Mouse (Mus musculus): ENCODE data around the gene Gm9999. TPM values are rescaled to one million over a fixed set of nuclear protein-coding genes. Genes with fewer than 3 reads are reported as not detected.

Gene Gm9999
- polyA plus RNA-seq, 2 experiments: not detected

GRCm38 (mm10) chr7:47027520-47027919 lies 44.1 kb downstream of the Gm9999 start:
- Histone ChIP-seq H3K9me3 (ENCODE audit: control insufficient read depth, low read length) (no peaks in the 10 kb centered on the region), H3K27me3 (ENCODE audit: control insufficient read depth, insufficient read depth, low read length) (no peaks in the 10 kb centered on the region), H3K36me3 (ENCODE audit: control insufficient read depth, insufficient read depth, low read length) (no peaks in the 10 kb centered on the region), H3K9ac (ENCODE audit: low read depth, low read length, severe bottlenecking) (no peak overlapping the region), H3K4me1 (ENCODE audit: control insufficient read depth, insufficient read depth, low read length) (no peaks in the 10 kb centered on the region), H3K4me2 (replicated peaks; ENCODE audit: low read depth, low read length, severe bottlenecking) (no peak overlapping the region), H3K4me3 (replicated peaks; ENCODE audit: low read length) (no peak overlapping the region), H3K27ac (replicated peaks; ENCODE audit: low read depth, low read length) (no peak overlapping the region)
- no peak for ATAC-seq (ENCODE audit: low FRiP score, low read depth)
- DNase-seq (ENCODE audit: low spot score): no peak
- no peak for TF ChIP-seq POLR2A (IDR thresholded peaks at IDR 0.05; ENCODE audit: borderline replicate concordance, extremely low read depth, insufficient read depth, insufficient read length)
- 89% methylated on average over 1 of the region's 1 CpGs for WGBS

GRCm38 (mm10) chr7:47030517-47031193 lies 47.3 kb downstream of the Gm9999 start:
- H3K9ac ChIP-seq (ENCODE audit: low read depth, low read length, severe bottlenecking): no peak overlapping the region
- DNase-seq (ENCODE audit: low spot score) (no peak), ATAC-seq (ENCODE audit: low FRiP score, low read depth) (no peak)
- no peaks in the 10 kb centered on the region for H3K27me3 ChIP-seq (ENCODE audit: control insufficient read depth, insufficient read depth, low read length)
- no peaks in the 10 kb centered on the region for H3K36me3 ChIP-seq (ENCODE audit: control insufficient read depth, insufficient read depth, low read length)
- 77% methylated on average over 9 of the region's 9 CpGs for WGBS
- no peaks in the 10 kb centered on the region for H3K9me3 ChIP-seq (ENCODE audit: control insufficient read depth, low read length)
- no peak overlapping the region for H3K4me2 ChIP-seq (replicated peaks; ENCODE audit: low read depth, low read length, severe bottlenecking)
- H3K4me1 ChIP-seq (ENCODE audit: control insufficient read depth, insufficient read depth, low read length): no peaks in the 10 kb centered on the region
- H3K27ac ChIP-seq (replicated peaks; ENCODE audit: low read depth, low read length): no peak overlapping the region
- no peak for TF ChIP-seq POLR2A (IDR thresholded peaks at IDR 0.05; ENCODE audit: borderline replicate concordance, extremely low read depth, insufficient read depth, insufficient read length)
- H3K4me3 ChIP-seq (replicated peaks; ENCODE audit: low read length): no peak overlapping the region

- H3K9ac ChIP-seq (ENCODE audit: low read depth, low read length, severe bottlenecking): no peak overlapping the region
- no peak overlapping the region for H3K4me2 ChIP-seq (replicated peaks; ENCODE audit: low read depth, low read length, severe bottlenecking)
- H3K27ac ChIP-seq (replicated peaks; ENCODE audit: low read depth, low read length): no peak overlapping the region
- WGBS: 67% methylated on average over 4 of the region's 4 CpGs
- H3K4me3 ChIP-seq (replicated peaks; ENCODE audit: low read length): no peak overlapping the region
- no peaks in the 10 kb centered on the region for H3K27me3 ChIP-seq (ENCODE audit: control insufficient read depth, insufficient read depth, low read length)
- TF ChIP-seq POLR2A (IDR thresholded peaks at IDR 0.05; ENCODE audit: borderline replicate concordance, extremely low read depth, insufficient read depth, insufficient read length): no peak
- no peaks in the 10 kb centered on the region for H3K4me1 ChIP-seq (ENCODE audit: control insufficient read depth, insufficient read depth, low read length)
- H3K36me3 ChIP-seq (ENCODE audit: control insufficient read depth, insufficient read depth, low read length): no peaks in the 10 kb centered on the region
- ATAC-seq (ENCODE audit: low FRiP score, low read depth): no peak
- no peaks in the 10 kb centered on the region for H3K9me3 ChIP-seq (ENCODE audit: control insufficient read depth, low read length)
- DNase-seq (ENCODE audit: low spot score): no peak
These were observed 48.0 kb downstream of the Gm9999 start for GRCm38 (mm10) chr7:47031371-47031770.

- no peak for ATAC-seq (ENCODE audit: low FRiP score, low read depth)
- H3K4me2 ChIP-seq (replicated peaks; ENCODE audit: low read depth, low read length, severe bottlenecking): no peak overlapping the region
These were observed 51.5 kb downstream of the Gm9999 start for GRCm38 (mm10) chr7:47034785-47035384.

GRCm38 (mm10) chr7:47035426-47035825 lies 52.0 kb downstream of the Gm9999 start:
- no peaks in the 10 kb centered on the region for H3K9me3 ChIP-seq (ENCODE audit: control insufficient read depth, low read length)
- no peaks in the 10 kb centered on the region for H3K27me3 ChIP-seq (ENCODE audit: control insufficient read depth, insufficient read depth, low read length)
- no peak for ATAC-seq (ENCODE audit: low FRiP score, low read depth)
- no peak overlapping the region for H3K4me3 ChIP-seq (replicated peaks; ENCODE audit: low read length)
- no peak overlapping the region for H3K4me2 ChIP-seq (replicated peaks; ENCODE audit: low read depth, low read length, severe bottlenecking)
- no peak overlapping the region for H3K27ac ChIP-seq (replicated peaks; ENCODE audit: low read depth, low read length)
- 74% methylated on average over 8 of the region's 8 CpGs for WGBS
- no peaks in the 10 kb centered on the region for H3K36me3 ChIP-seq (ENCODE audit: control insufficient read depth, insufficient read depth, low read length)
- no peak for DNase-seq (ENCODE audit: low spot score)
- H3K9ac ChIP-seq (ENCODE audit: low read depth, low read length, severe bottlenecking): no peak overlapping the region
- no peak for TF ChIP-seq POLR2A (IDR thresholded peaks at IDR 0.05; ENCODE audit: borderline replicate concordance, extremely low read depth, insufficient read depth, insufficient read length)
- no peaks in the 10 kb centered on the region for H3K4me1 ChIP-seq (ENCODE audit: control insufficient read depth, insufficient read depth, low read length)

More at GRCm38 (mm10) chr7:47034785-47035384, 51.5 kb downstream of the Gm9999 start:
- no peak overlapping the region for H3K9ac ChIP-seq (ENCODE audit: low read depth, low read length, severe bottlenecking)
- no peaks in the 10 kb centered on the region for H3K36me3 ChIP-seq (ENCODE audit: control insufficient read depth, insufficient read depth, low read length)
- DNase-seq (ENCODE audit: low spot score): no peak
- WGBS: 82% methylated on average over 4 of the region's 4 CpGs
- H3K9me3 ChIP-seq (ENCODE audit: control insufficient read depth, low read length): no peaks in the 10 kb centered on the region
- no peak overlapping the region for H3K27ac ChIP-seq (replicated peaks; ENCODE audit: low read depth, low read length)
- H3K4me3 ChIP-seq (replicated peaks; ENCODE audit: low read length): no peak overlapping the region
- H3K4me1 ChIP-seq (ENCODE audit: control insufficient read depth, insufficient read depth, low read length): no peaks in the 10 kb centered on the region
- no peaks in the 10 kb centered on the region for H3K27me3 ChIP-seq (ENCODE audit: control insufficient read depth, insufficient read depth, low read length)
- no peak for TF ChIP-seq POLR2A (IDR thresholded peaks at IDR 0.05; ENCODE audit: borderline replicate concordance, extremely low read depth, insufficient read depth, insufficient read length)

Other genes with a start within 250 kb of the Gm9999 start
- gene Saa1, start 240.6 kb upstream of the Gm9999 start, polyA plus RNA-seq (2012; rRNA removed): 0.24 and 0.68 TPM in 2 replicates
- 0.44 and 1.5 TPM in 2 replicates for gene Saa1, start 240.6 kb upstream of the Gm9999 start, polyA plus RNA-seq (2014; fragmentation: Nextera tagmentation; extraction: Ambion mirVana)
- gene Saa2, start 231.8 kb upstream of the Gm9999 start, polyA plus RNA-seq (2012; rRNA removed): 0.27 and 0.47 TPM in 2 replicates
- gene Saa2, start 231.8 kb upstream of the Gm9999 start, polyA plus RNA-seq (2014; fragmentation: Nextera tagmentation; extraction: Ambion mirVana): 1.1 TPM in 2 replicates
- 34.2 and 36.5 TPM in 2 replicates for gene Hps5, start 187.5 kb upstream of the Gm9999 start, polyA plus RNA-seq (2012; rRNA removed)
- 20.6 and 23.6 TPM in 2 replicates for gene Hps5, start 187.5 kb upstream of the Gm9999 start, polyA plus RNA-seq (2014; fragmentation: Nextera tagmentation; extraction: Ambion mirVana)
- gene Gtf2h1, start 187.5 kb upstream of the Gm9999 start, polyA plus RNA-seq (2012; rRNA removed): 24.3 and 34.2 TPM in 2 replicates
- 53.1 and 53.5 TPM in 2 replicates for gene Gtf2h1, start 187.5 kb upstream of the Gm9999 start, polyA plus RNA-seq (2014; fragmentation: Nextera tagmentation; extraction: Ambion mirVana)
- gene Ldha, start 142.1 kb upstream of the Gm9999 start, polyA plus RNA-seq (2012; rRNA removed): 692 and 736 TPM in 2 replicates
- gene Ldha, start 142.1 kb upstream of the Gm9999 start, polyA plus RNA-seq (2014; fragmentation: Nextera tagmentation; extraction: Ambion mirVana): 1,461 and 1,594 TPM in 2 replicates
- 0.06 TPM in 1 of 2 replicates, not detected in the other for gene Ldhc, start 122.4 kb upstream of the Gm9999 start, polyA plus RNA-seq (2012; rRNA removed)
- not detected in 2 replicates for gene Ldhc, start 122.4 kb upstream of the Gm9999 start, polyA plus RNA-seq (2014; fragmentation: Nextera tagmentation; extraction: Ambion mirVana)
- gene Tsg101, start 63.6 kb upstream of the Gm9999 start, polyA plus RNA-seq (2012; rRNA removed): 86.2 and 119 TPM in 2 replicates
- gene Tsg101, start 63.6 kb upstream of the Gm9999 start, polyA plus RNA-seq (2014; fragmentation: Nextera tagmentation; extraction: Ambion mirVana): 189 and 197 TPM in 2 replicates
- 9.4 and 10.2 TPM in 2 replicates for gene Uevld, start 25.1 kb upstream of the Gm9999 start, polyA plus RNA-seq (2012; rRNA removed)
- 10.0 and 12.5 TPM in 2 replicates for gene Uevld, start 25.1 kb upstream of the Gm9999 start, polyA plus RNA-seq (2014; fragmentation: Nextera tagmentation; extraction: Ambion mirVana)
- gene Spty2d1, start 24.8 kb downstream of the Gm9999 start, polyA plus RNA-seq (2012; rRNA removed): 12.5 and 12.8 TPM in 2 replicates
- 19.6 and 20.6 TPM in 2 replicates for gene Spty2d1, start 24.8 kb downstream of the Gm9999 start, polyA plus RNA-seq (2014; fragmentation: Nextera tagmentation; extraction: Ambion mirVana)
- gene Tmem86a, start 67.0 kb downstream of the Gm9999 start, polyA plus RNA-seq (2012; rRNA removed): 20.6 and 30.0 TPM in 2 replicates
- 21.0 and 24.1 TPM in 2 replicates for gene Tmem86a, start 67.0 kb downstream of the Gm9999 start, polyA plus RNA-seq (2014; fragmentation: Nextera tagmentation; extraction: Ambion mirVana)
- 0.54 and 0.74 TPM in 2 replicates for gene Ptpn5, start 150.1 kb downstream of the Gm9999 start, polyA plus RNA-seq (2012; rRNA removed)
- gene Ptpn5, start 150.1 kb downstream of the Gm9999 start, polyA plus RNA-seq (2014; fragmentation: Nextera tagmentation; extraction: Ambion mirVana): 0.22 TPM in 1 of 2 replicates, not detected in the other
- gene Mrgpra6, start 221.3 kb downstream of the Gm9999 start, polyA plus RNA-seq (2012; rRNA removed): not detected in 2 replicates
- gene Mrgpra6, start 221.3 kb downstream of the Gm9999 start, polyA plus RNA-seq (2014; fragmentation: Nextera tagmentation; extraction: Ambion mirVana): not detected in 2 replicates